Mouse (Mus musculus): ENCODE measurements around the gene Cep85l.

- TF ChIP-seq CTCF (IDR thresholded peaks at IDR 0.05; ENCODE audit: insufficient read depth, low read depth, low read length), result no peak
- no peak for TF ChIP-seq POLR2A (IDR thresholded peaks at IDR 0.05; ENCODE audit: insufficient read depth, low read depth, low read length)
These were observed 15.4 kb downstream of the Cep85l start for GRCm38 (mm10) chr10:53364311-53364710.
